Mouse (Mus musculus) mouse trophoblast stem cell (cell line): Measurements from ENCODE around the gene Hba-a1.
"Not testable (repeated sequence)": the region's sequence is repeated elsewhere in the genome, so short reads cannot be mapped to it uniquely, and the experiment has no call there.

ENCODE experiments used
- in situ Hi-C, 2 experiments: fragments of 300-500 bp; cut with MseI, MboI; formaldehyde crosslinking; loops; 2 replicates in 1 of 2; 3 replicates in 1 of 2; pipeline ENCODE4 v1.15.1; 2025

The Hba-a1 gene

DNA sequence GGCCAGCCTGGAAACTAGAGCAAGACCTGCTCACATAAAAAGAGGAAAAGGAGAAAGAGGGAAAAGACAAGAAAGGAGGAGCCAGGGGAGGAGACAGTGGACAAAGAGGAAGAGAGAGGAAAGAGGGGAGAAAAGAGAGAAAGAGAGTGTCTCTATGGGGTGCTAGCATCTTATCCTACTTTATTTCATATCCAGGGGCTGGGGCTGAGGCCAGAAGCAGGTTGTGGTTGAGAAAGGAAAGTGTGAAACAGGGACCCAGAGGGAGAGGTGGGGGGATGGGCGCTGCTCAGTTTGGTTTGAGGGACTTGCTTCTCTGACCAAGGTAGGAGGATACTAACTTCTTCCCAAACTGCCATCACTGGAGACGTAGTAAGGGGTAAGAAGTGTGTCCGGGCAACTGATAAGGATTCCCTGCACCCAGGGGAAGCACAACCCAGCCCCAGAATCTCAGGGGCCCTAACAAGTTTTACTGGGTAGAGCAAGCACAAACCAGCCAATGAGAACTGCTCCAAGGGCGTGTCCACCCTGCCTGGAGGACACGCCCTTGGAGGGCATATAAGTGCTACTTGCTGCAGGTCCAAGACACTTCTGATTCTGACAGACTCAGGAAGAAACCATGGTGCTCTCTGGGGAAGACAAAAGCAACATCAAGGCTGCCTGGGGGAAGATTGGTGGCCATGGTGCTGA lies at the start of gene Hba-a1:
TSS of gene Hba-a1 (plus strand) at position 421 of the 687 bp plus-strand sequence.
- in situ Hi-C loops, result not testable (repeated sequence)

DNA sequence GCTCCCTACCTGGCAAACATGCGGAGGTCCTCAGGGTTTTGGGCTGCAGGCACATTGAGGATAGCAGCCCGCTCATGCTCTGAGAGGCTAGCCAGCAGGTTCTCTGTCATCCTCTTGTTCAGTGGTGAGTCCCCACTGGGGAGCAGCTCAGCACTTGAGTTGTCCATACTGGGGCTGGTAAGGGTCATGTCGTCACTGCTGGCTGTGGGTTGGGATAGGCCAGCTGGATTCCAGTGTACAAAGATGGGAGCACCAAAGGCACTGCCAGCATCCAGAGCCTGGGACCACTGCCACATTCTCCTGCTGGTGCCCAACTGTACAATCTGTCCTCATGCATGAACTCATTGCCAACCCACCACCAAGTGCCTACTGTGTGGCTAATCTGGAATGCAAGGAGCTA lies 49.4 kb upstream of the Hba-a1 start:
- in situ Hi-C loops, result no loop called here

DNA sequence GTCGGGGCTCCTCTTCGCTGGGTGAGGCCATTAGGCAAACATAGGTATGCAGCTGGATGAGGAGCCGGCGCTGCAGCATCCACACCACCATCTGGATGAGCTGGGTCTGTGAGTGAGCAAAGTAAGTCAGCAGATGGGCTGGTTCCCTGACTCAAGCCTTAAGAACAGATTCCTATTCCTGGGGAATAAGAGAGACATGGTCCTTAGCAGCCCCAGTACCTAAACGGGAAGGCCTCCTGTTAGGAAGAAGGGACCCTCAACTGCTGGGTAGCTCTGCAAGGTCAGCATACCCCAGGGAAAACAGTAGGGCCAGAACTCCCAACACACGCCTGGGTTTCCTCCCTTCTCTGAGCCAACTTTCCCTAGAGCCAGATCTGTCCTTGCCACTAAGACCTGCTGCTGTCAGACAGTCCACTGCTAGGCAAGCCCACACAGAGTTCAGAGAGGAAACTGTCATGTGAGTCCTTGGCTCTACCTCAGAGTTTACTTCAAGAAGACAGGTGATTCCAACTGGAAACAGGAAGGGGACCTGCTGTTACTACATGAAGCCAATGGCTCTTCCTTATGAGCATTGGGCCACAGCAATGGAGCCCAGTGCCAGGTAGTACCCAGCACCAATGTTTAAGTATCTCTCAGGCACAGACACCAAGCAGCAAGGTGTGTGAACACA lies 48.4 kb upstream of the Hba-a1 start:
- in situ Hi-C loops, result no loop called here

- in situ Hi-C loops, result no loop called here
Measured at GRCm38 (mm10) chr11:32235646-32236045, 47.7 kb upstream of the Hba-a1 start.

- in situ Hi-C loops, result no loop called here
Measured at GRCm38 (mm10) chr11:32236132-32236531, 47.2 kb upstream of the Hba-a1 start.

DNA sequence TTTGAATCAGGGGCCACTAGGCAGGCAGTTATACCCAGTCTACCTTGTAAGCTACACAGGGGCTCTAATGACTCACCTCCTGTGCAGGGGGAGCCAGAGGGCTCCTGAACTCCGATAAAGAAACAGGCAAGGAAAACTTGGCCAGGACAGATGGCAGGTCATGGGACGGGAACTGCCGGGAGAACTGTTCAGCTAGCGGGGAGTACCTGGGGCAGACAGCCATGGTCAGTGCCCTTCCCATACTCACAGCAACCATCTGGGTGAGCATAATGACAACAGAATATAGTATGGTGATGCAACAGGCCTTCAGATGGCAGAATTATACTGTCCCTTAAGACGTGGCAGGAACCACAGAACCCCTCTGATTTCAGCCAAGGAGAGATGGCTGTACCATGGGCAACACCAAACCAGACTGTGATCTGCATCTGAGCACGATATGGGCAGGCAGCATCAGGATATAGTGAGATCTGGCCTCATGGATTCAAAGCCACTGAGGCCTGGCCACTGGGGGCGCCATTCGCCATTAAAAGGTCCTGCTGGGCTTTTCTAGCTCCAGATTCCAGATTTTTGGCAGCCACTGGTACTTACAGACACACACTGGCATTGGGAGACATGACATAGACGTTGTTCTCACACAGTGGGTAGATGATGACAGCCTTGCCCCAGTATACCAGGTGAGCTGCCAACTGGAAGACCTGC lies 46.5 kb upstream of the Hba-a1 start:
- in situ Hi-C loops, result no loop called here

DNA sequence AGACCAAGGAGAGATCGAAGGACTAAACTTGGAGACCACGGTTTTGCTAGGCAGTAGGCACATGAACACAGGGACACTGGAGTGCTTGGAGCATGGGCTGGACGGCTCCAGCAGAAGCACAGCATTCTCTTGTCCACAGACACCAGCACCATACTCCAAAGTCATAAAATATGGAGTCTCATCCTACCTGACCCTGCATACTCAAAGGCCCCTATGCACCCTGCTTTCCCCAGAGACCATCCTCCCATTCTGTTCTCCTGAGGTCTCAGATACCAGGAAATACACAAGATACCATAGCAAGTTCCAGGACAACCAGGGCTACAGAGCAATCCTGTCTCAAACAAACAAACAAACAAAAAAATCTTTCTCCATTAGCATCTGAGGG lies 45.9 kb upstream of the Hba-a1 start:
- in situ Hi-C loops, result no loop called here

DNA sequence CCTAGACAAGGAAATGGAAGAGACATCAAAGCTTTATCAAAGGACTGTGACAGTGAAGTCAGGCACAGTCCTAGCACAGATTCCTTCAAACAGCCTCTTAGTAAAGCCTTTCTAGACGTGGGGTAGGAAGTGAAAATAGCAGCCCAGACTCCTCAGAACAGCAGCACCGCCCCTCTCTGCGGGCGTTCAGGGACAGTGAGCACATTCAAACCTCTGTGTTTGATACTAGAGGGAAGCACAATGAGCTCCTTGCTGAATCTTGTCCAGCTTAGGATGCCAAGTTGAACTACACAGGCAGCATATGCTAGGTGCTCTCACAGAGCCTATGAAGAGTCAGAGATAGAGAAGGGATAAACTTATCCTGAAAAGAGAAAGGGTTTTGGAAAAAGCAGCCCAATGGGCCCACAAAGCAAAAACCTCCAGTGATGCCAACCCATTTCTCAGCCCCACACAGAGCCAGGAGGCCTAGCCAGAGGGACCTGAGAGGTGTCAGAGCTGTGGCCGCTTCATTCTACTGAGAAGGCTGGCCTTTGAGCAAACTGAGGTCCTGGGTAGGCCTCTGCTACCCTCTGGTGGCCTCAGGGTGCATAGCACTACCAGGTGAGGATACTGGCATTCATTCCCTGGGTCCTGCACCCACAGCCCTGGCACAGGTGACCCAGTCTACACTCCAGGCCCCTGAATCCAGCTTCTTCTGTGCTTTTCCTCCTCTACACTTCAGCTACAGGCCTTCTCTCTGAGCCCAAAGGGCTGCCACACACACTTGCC lies 45.0 kb upstream of the Hba-a1 start:
- in situ Hi-C loops, result no loop called here

DNA sequence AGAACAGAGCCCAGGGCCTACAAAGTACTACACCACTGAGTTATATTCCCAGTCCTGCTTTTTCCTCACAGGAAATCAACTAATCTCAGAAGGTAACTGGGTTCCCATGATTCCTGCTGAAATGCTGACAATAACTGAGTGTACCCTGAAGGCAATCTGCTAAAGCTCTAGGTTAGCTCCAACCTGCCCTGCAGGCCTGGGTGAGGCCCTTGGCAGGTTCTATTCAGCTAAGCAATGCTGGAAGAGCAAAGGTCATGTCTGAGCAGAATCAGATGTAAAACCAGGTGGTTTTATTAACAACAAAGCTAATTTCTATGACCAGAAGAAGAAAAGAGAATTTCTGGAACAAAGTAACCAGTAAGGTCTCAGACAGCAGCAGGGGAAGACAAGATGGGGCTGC lies 41.9 kb upstream of the Hba-a1 start:
- in situ Hi-C loops, result no loop called here

DNA sequence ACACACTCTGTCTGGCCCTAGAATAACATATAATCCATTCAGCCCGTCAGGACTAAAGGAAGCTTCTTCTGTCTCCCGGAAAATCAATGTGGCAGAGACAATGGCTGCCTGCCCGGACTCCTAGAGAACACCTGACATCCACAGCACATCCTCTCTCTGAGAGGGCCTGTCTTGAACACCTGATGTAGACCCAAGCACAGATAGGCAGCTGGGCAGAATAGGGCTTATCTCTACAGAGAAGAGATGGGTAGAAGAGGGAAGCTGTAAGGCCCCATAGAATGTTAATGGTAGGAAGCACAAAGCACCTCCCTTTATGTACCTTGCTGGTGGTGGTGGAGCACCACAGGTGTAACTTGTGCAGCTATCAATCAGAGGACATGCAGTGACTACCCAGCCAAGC lies 41.1 kb upstream of the Hba-a1 start:
- in situ Hi-C loops, result no loop called here

DNA sequence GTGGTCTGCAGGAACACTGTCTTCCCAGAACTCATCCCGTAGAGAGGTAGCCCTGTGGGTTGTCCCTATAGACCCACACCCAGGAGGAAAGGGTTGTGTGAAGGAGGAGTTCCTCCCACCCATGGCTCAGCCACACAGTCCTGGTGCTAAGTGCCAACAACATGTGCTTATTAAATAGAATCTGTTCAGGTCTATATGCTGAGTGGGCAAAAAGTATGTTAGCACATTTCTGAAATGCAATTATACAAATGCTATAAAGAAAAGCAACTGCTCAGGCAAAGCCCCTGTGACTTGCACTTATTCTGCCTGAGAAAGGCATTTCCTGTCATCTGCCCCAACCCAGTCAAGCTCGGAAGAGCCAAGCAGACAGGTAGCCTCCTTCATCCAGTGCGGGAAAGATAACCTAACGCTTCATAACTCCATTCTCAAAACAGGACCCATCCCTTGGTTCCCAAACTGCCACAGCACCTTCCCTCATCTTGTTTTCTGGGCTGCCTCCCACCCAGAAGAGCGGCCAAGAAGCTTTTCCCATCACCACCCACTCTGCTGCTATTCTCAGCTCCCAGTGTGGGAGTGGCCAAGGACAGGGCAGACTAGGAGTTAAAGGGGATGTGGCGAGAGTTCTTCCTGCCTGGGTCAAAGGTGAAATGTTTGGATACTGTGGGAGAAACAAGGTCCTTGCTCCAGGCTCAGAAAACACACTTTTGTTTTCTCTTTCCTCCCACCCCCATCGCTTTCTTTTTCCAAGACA lies 39.9 kb upstream of the Hba-a1 start:
- in situ Hi-C loops, result no loop called here

DNA sequence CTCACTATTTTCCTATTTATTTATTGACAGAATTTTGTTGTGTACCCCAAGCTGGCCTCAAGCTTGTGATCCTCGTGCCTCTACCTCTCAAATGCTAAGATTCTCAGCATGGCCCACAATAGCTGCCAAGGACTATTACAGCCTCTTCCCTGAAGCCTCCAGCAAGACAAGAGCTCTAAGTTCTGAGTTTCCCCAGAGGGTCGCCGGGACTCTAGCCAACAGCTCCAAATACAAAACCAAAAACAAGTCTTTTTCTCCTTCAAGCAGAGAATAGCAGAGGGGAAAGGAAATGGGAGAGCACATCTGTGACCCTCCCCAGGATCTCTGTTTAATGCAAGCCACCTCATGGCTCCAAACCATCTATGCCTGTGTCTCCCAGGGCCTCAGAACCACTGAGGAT lies 39.2 kb upstream of the Hba-a1 start:
- in situ Hi-C loops, result no loop called here

- in situ Hi-C loops, result no loop called here
Measured at GRCm38 (mm10) chr11:32244617-32245016, 38.7 kb upstream of the Hba-a1 start.

DNA sequence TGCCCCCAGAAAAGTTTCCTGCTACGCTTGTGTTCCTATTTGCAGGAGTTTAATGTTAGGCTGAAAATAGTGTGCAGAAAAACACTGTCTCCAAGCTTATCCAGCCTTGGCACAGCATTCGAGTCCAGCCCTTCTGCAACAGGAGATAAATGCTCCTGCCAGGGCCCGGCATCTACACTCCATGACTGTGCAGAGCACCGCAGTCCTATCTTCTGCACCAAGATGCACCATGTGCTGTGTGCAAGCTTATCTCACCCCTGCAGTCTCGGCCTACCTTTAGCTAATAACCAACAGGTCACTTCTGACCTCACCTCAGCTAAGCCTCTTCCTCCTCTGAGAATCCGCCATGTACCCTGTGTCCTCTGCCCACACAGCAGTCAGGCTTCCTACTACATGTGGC lies 37.7 kb upstream of the Hba-a1 start:
- in situ Hi-C loops, result no loop called here

DNA sequence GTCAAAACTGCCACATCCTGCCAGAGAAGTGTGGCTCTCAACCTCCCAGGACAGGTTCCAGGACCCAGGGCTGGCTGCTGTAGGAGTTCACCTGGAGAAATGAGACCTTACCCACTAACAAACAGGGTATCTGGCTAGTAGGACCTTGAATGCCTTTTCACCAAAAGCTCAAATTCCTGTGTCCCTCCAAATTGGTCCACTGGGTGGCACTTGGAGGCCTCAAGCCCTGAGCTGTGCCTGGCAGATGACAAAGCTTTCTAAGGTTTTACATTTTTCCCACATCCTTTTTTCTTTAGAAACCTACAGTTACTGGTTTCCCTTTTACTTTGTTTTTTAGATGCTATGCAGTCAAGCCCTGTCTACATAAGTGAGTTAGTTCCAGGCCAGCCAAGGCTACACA lies 36.2 kb upstream of the Hba-a1 start:
- in situ Hi-C loops, result no loop called here

DNA sequence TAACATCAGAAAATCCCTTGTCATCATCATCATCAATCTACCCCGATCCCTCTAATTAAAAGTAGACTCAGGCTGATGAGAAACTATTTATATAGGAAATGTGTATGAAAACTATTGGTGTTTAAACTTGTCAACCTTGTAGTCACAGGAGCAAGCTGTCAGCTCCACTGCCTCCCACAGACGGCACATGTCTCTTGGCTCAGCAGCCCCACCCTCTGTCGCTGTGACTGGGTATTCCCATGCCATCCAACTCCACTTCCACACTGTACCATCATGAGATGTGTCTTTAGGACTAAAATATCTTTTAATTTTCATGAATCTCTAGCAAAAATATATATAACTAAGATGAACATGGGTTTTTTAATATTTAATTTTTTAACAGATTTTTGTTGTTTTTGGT lies 35.0 kb upstream of the Hba-a1 start:
- in situ Hi-C loops, result no loop called here

GRCm38 (mm10) chr11:32250880-32251763 lies 32.2 kb upstream of the Hba-a1 start:
- in situ Hi-C loops, result no loop called here

DNA sequence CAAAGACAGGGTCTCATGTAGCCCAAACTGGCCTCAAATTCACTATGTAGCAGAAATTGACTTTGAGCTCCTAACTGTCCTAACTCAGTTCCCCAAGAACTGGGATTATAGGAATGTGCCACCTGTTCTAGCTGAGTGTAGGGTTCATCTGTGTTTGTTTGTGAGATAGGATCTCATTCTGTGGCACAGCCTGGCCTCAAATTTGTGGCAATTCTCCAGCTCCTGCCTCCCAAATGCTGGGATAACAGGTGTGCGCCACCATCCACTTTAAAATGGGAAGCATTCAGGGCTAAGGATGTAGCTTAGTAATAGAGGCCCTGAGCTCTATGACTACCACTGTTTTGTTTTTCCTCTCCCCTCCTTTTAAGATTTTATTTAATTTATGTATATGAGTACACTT lies 30.2 kb upstream of the Hba-a1 start:
- in situ Hi-C loops, result no loop called here

DNA sequence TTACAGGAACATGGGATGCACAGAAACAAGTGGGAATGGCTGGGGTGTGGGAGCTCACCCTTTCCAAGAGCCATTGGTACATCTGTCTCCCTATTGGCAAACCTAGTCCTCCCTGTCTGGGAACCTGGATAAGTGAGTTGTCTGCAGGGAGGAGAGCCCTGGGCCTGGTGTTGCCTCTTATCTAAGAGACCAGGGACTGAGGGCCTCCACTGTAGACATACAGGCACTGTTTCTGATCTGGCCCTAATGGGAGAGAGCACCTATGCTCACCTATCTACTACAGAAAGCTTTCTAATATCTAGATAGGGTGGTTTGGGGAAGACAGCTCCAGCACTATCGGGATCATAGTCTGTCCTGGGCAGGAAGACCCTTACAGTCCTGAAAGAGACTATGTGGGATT lies 27.2 kb upstream of the Hba-a1 start:
- in situ Hi-C loops, result no loop called here

GRCm38 (mm10) chr11:32256566-32256965 lies 26.7 kb upstream of the Hba-a1 start:
- in situ Hi-C loops, result no loop called here
